Mouse (Mus musculus) liver, adult 2 months (tissue): ENCODE data around the gene Ltbp4.

Source experiments
- CTCF ChIP-seq: fragments of 200-500 bp; IDR thresholded peaks from 2 replicates; pipeline ENCODE4 v1.5.1; 2011; ENCODE audit warnings: low read depth, low read length, control low read depth
- POLR2A ChIP-seq: fragments of 200-500 bp; IDR thresholded peaks from 2 replicates; pipeline ENCODE4 v1.6.1; 2011; ENCODE audit warnings: low read length, control low read depth; ENCODE audit not compliant: insufficient read depth; ENCODE audit errors: extremely low read depth

DNA sequence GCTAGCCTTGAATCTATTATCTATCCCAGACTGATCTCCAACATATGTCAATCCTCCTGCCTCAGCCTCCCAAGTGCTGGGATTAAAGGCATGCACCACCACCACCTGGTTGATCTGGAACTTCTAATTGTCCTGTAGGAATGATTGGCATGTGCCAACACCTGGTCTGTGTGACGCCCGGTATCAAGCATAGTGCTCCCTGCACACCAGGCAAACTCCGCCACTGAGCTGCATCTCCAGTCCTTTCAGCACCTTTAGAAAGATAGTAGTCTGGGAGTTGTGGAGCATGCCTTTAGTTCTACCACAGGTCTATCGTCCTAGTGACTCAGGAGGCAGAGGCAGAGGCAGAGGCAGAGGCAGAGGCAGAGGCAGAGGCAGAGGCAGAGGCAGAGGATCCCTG lies 37.1 kb downstream of the Ltbp4 start:
- TF ChIP-seq POLR2A (no peak), CTCF (no peak)
